ENCODE assay signal across 9 mouse cellular contexts in genomic region chr10:62231811-62232210, GRCm38 (mm10). TPM values are rescaled to one million over a fixed set of nuclear protein-coding genes. Genes with fewer than 3 reads are reported as not detected.
DNase-seq lines count a peak whose midpoint lies in the region; ATAC-seq lines count a peak whose summit lies in the region.
"Had no signal": no experiment of that assay in that cellular context is flagged by ENCODE, and none has a peak within 500 bp of the region (broad histone marks: within the 10 kb centered on the region; RNA-seq: fewer than 3 reads in every experiment).

No protein-coding gene starts in this region.

- peak overlapping the region; percentile 92; the same call in 1 of the 2 replicates for H3K4me2 ChIP-seq in forebrain, embryonic 14.5 days (ENCODE audit: low read length)
- no peak overlapping the region for H3K4me2 ChIP-seq in forebrain, embryonic 12.5 days
- H3K4me2 ChIP-seq in lung, embryonic 15.5 days: peak overlapping the region; percentile 88
- peak overlapping the region; percentile 99 for H3K4me2 ChIP-seq in heart, embryonic 14.5 days (ENCODE audit: low read length)
- peak overlapping the region; percentile 96 for H3K4me2 ChIP-seq in liver, embryonic 13.5 days

- no peak for DNase-seq in forebrain, embryonic 14.5 days (ENCODE audit: low spot score)
- DNase-seq in lung, postnatal 36 days: no peak
- no peak for DNase-seq in liver, embryonic 13.5 days
- no peak for DNase-seq in urinary bladder, adult 2 months (ENCODE audit: low spot score)
- DNase-seq in cerebellum, postnatal 36 days: no peak

- H3K27ac ChIP-seq in forebrain, embryonic 14.5 days (ENCODE audit: low read depth, low read length): no peak overlapping the region
- H3K27ac ChIP-seq in forebrain, embryonic 12.5 days: no peak overlapping the region
- peak overlapping the region; percentile 31 for H3K27ac ChIP-seq in lung, embryonic 15.5 days
- H3K27ac ChIP-seq in heart, embryonic 14.5 days (replicated peaks in 1 of 2; ENCODE audit: control insufficient read depth in 1 of 2, insufficient read depth in 1 of 2, low read depth in 2 of 2, low read length in 2 of 2): no peak overlapping the region
- H3K27ac ChIP-seq in liver, embryonic 13.5 days: no peak overlapping the region

- H3K9me3 ChIP-seq in forebrain, embryonic 14.5 days (replicated peaks; ENCODE audit: control insufficient read depth, low read length): no peaks in the 10 kb centered on the region
- no peaks in the 10 kb centered on the region for H3K9me3 ChIP-seq in forebrain, embryonic 12.5 days
- H3K9me3 ChIP-seq in lung, embryonic 15.5 days: no peaks in the 10 kb centered on the region
- no peaks in the 10 kb centered on the region for H3K9me3 ChIP-seq in heart, embryonic 14.5 days (ENCODE audit: control insufficient read depth, low read length)
- H3K9me3 ChIP-seq in liver, embryonic 13.5 days (replicated peaks): no peaks in the 10 kb centered on the region

- no peak overlapping the region for H3K9ac ChIP-seq in forebrain, embryonic 14.5 days (ENCODE audit: low read length)
- H3K9ac ChIP-seq in forebrain, embryonic 12.5 days: no peak overlapping the region
- H3K9ac ChIP-seq in lung, embryonic 15.5 days: no peak overlapping the region
- no peak overlapping the region for H3K9ac ChIP-seq in heart, embryonic 14.5 days (ENCODE audit: low read length)
- H3K9ac ChIP-seq in liver, embryonic 13.5 days: no peak overlapping the region

- H3K4me3 ChIP-seq in forebrain, embryonic 14.5 days (ENCODE audit: low read depth, low read length): no peak overlapping the region
- no peak overlapping the region for H3K4me3 ChIP-seq in forebrain, embryonic 12.5 days (replicated peaks)
- H3K4me3 ChIP-seq in lung, embryonic 15.5 days: no peak overlapping the region
- H3K4me3 ChIP-seq in heart, embryonic 14.5 days (ENCODE audit: control insufficient read depth in 1 of 2, insufficient read depth in 1 of 2, low read depth in 1 of 2, low read length in 2 of 2): no peak overlapping the region
- H3K4me3 ChIP-seq in liver, embryonic 13.5 days (replicated peaks): peak overlapping the region; percentile 70; the same call in 1 of the 2 replicates

- peaks cover 5% of the 10 kb centered on the region; the same call in 1 of the 2 replicates for H3K4me1 ChIP-seq in forebrain, embryonic 14.5 days (ENCODE audit: control insufficient read depth, insufficient read depth, low read length)
- peaks cover 10% of the 10 kb centered on the region for H3K4me1 ChIP-seq in forebrain, embryonic 12.5 days
- peaks cover 22% of the 10 kb centered on the region for H3K4me1 ChIP-seq in lung, embryonic 15.5 days
- H3K4me1 ChIP-seq in heart, embryonic 14.5 days (ENCODE audit: control insufficient read depth in 2 of 2, insufficient read depth in 2 of 2, low read length in 2 of 2): peaks cover 4 to 5% of the 10 kb centered on the region in 2 experiments; a peak in 2 of 4 replicates
- peaks cover 87% of the 10 kb centered on the region for H3K4me1 ChIP-seq in liver, embryonic 13.5 days (replicated peaks)

- ATAC-seq in forebrain, embryonic 14.5 days: no peak
- no peak; the same call in 1 of the 2 replicates for ATAC-seq in forebrain, embryonic 12.5 days (ENCODE audit: low FRiP score)
- ATAC-seq in lung, embryonic 15.5 days (ENCODE audit: borderline replicate concordance, extremely low read depth, low FRiP score, low TSS enrichment): no peak
- ATAC-seq in heart, embryonic 14.5 days (ENCODE audit: insufficient number of reproducible peaks, insufficient read depth, low FRiP score, low read depth): no peak
- ATAC-seq in liver, embryonic 13.5 days (ENCODE audit: low read depth): no peak

- 86% methylated on average over 3 of the region's 3 CpGs for WGBS in forebrain, embryonic 14.5 days
- 74% methylated on average over 3 of the region's 3 CpGs for WGBS in forebrain, embryonic 12.5 days
- WGBS in lung, embryonic 15.5 days: 67% methylated on average over 3 of the region's 3 CpGs
- 77% methylated on average over 3 of the region's 3 CpGs for WGBS in heart, embryonic 14.5 days
- 79% methylated on average over 3 of the region's 3 CpGs for WGBS in liver, embryonic 13.5 days (ENCODE audit: insufficient replicate concordance)

- H3K27me3 ChIP-seq in forebrain, embryonic 14.5 days (replicated peaks; ENCODE audit: control insufficient read depth, insufficient read depth, low read length): no peaks in the 10 kb centered on the region
- peaks cover 23% of the 10 kb centered on the region for H3K27me3 ChIP-seq in forebrain, embryonic 12.5 days
- no peaks in the 10 kb centered on the region for H3K27me3 ChIP-seq in lung, embryonic 15.5 days
- H3K27me3 ChIP-seq in heart, embryonic 14.5 days (ENCODE audit: control insufficient read depth, insufficient read depth, low read length): no peaks in the 10 kb centered on the region
- H3K27me3 ChIP-seq in liver, embryonic 13.5 days: peaks cover 8% of the 10 kb centered on the region; the same call in 1 of the 2 replicates

- H3K36me3 ChIP-seq in forebrain, embryonic 14.5 days (ENCODE audit: control insufficient read depth, insufficient read depth, low read length): no peaks in the 10 kb centered on the region
- H3K36me3 ChIP-seq in forebrain, embryonic 12.5 days (replicated peaks): no peaks in the 10 kb centered on the region
- no peaks in the 10 kb centered on the region for H3K36me3 ChIP-seq in lung, embryonic 15.5 days
- no peaks in the 10 kb centered on the region for H3K36me3 ChIP-seq in heart, embryonic 14.5 days (ENCODE audit: control insufficient read depth, insufficient read depth, low read length)
- no peaks in the 10 kb centered on the region for H3K36me3 ChIP-seq in liver, embryonic 13.5 days

RNA-seq across cellular contexts. Expression of gene Tspan15, which starts 0.8 kb away (rescaled TPM):
- 10.1 and 13.7 TPM in 2 replicates for polyA plus RNA-seq in forebrain, embryonic 14.5 days (2014; fragmentation: Nextera tagmentation; extraction: Ambion mirVana)
- polyA plus RNA-seq in forebrain, embryonic 12.5 days (2016; fragmentation: Nextera tagmentation; extraction: Ambion mirVana): 11.7 and 13.7 TPM in 2 replicates
- polyA plus RNA-seq in lung, embryonic 15.5 days (2015; fragmentation: Nextera tagmentation; extraction: Ambion mirVana): 66.5 and 84.5 TPM in 2 replicates
- polyA plus RNA-seq in heart, embryonic 14.5 days (2014; fragmentation: Nextera tagmentation; extraction: Ambion mirVana): 4.8 and 5.1 TPM in 2 replicates
- polyA plus RNA-seq in liver, embryonic 13.5 days (2015; fragmentation: Nextera tagmentation; extraction: Ambion mirVana): 8.8 and 9.3 TPM in 2 replicates
- polyA plus RNA-seq in urinary bladder, adult 2 months (2012; rRNA removed): 37.2 and 41.5 TPM in 2 replicates

RNA-seq across cellular contexts. Expression of gene Tacr2, which starts 20.4 kb away (rescaled TPM):
- polyA plus RNA-seq in forebrain, embryonic 14.5 days (2014; fragmentation: Nextera tagmentation; extraction: Ambion mirVana): not detected in 2 replicates
- not detected in 2 replicates for polyA plus RNA-seq in forebrain, embryonic 12.5 days (2016; fragmentation: Nextera tagmentation; extraction: Ambion mirVana)
- 0.56 and 0.72 TPM in 2 replicates for polyA plus RNA-seq in lung, embryonic 15.5 days (2015; fragmentation: Nextera tagmentation; extraction: Ambion mirVana)
- polyA plus RNA-seq in heart, embryonic 14.5 days (2014; fragmentation: Nextera tagmentation; extraction: Ambion mirVana): not detected in 2 replicates
- polyA plus RNA-seq in liver, embryonic 13.5 days (2015; fragmentation: Nextera tagmentation; extraction: Ambion mirVana): not detected in 2 replicates
- polyA plus RNA-seq in urinary bladder, adult 2 months (2012; rRNA removed): 4.2 and 10.7 TPM in 2 replicates
- polyA plus RNA-seq: limb, embryonic 14.5 days had no signal
